Mouse (Mus musculus) spleen, adult 2 months (tissue): ENCODE results near the gene Frmpd2. TPM values are rescaled to one million over a fixed set of nuclear protein-coding genes. Genes with fewer than 3 reads are reported as not detected.
A peak's percentile ranks its signal among the peaks of the same experiment; 100 is the strongest.

Source experiments
- DNase-seq, 2 experiments: peaks; one replicate each; pipeline versions ENCODE4 v3.0.0 to v3.0.0-alpha.2; 2012 to 2021; ENCODE audit warnings: low spot score in 2 of 2, low read depth in 1 of 2
- H3K27ac ChIP-seq: fragments of 200-500 bp; 2 replicates; pipeline ENCODE4 v1.5.1; 2012; ENCODE audit warnings: low read length, inconsistent platforms; ENCODE audit not compliant: insufficient read depth
- H3K27me3 ChIP-seq: fragments of 200-500 bp; 2 replicates; pipeline ENCODE4 v1.6.1; 2012; ENCODE audit warnings: mild to moderate bottlenecking, moderate library complexity, low read length, inconsistent platforms; ENCODE audit not compliant: control insufficient read depth, insufficient read depth
- H3K36me3 ChIP-seq: fragments of 200-500 bp; 2 replicates; pipeline ENCODE4 v1.6.1; 2012; ENCODE audit warnings: mild to moderate bottlenecking, low read length, inconsistent platforms; ENCODE audit not compliant: control insufficient read depth, insufficient read depth
- H3K4me1 ChIP-seq: fragments of 200-500 bp; 2 replicates; pipeline ENCODE4 v1.6.1; 2011; ENCODE audit warnings: inconsistent platforms; ENCODE audit not compliant: control insufficient read depth, insufficient read depth, insufficient read length
- H3K4me3 ChIP-seq: fragments of 200-500 bp; 2 replicates; pipeline ENCODE4 v1.5.1; 2011; ENCODE audit warnings: mild to moderate bottlenecking, inconsistent platforms; ENCODE audit not compliant: insufficient read depth, insufficient read length; ENCODE audit errors: extremely low read depth
- CTCF ChIP-seq: fragments of 200-500 bp; IDR thresholded peaks from 2 replicates; pipeline ENCODE4 v1.5.1; 2011; ENCODE audit warnings: mild to moderate bottlenecking, inconsistent platforms; ENCODE audit not compliant: insufficient read depth, insufficient read length, insufficient replicate concordance; ENCODE audit errors: extremely low read depth
- POLR2A ChIP-seq: fragments of 200-500 bp; IDR thresholded peaks from 2 replicates; pipeline ENCODE4 v1.6.1; 2011; ENCODE audit warnings: low read depth, low read length, inconsistent platforms
- WGBS: fragments of 180-500 bp; shearing (Covaris S2); methylation state at CpG from one replicate; pipeline ENCODE4 v1.1.7; 2018; 5-methylcytosine and 5-hydroxymethylcytosine counted together
- polyA plus RNA-seq: library from polyadenylated mRNA; depleted of rRNA; stranded (reverse); fragments of >200 nt; gene quantifications from 2 replicates; pipeline ENCODE4 v1.2.3, GENCODE M21; 2012

The Frmpd2 gene
- polyA plus RNA-seq, 1 experiment, result not detected

- peak within 1 kb of the TSS; percentile 91 for H3K4me3 ChIP-seq
- WGBS, result under 1% methylated on average over 67 of the region's 70 CpGs
- TF ChIP-seq CTCF (0 out of 2 replicates have a peak, but pooled peaks have one; percentile 2), POLR2A (peak; percentile 60)
- peaks cover 1% of the 10 kb centered on the region; the same call in 1 of the 2 replicates for H3K27me3 ChIP-seq
- no peaks in the 10 kb centered on the region for H3K36me3 ChIP-seq
- H3K27ac ChIP-seq, result peak within 1 kb of the TSS; percentile 76
- DNase-seq, result peak; percentile 88 to 98
- H3K4me1 ChIP-seq, result no peaks in the 10 kb centered on the region; the same call in 1 of the 2 replicates
These were observed 24.4 kb upstream of the Frmpd2 start, which contains the start of gene Mapk8 for GRCm38 (mm10) chr14:33447027-33447569. Gene Mapk8, minus strand, starts transcription at chr14:33447158.

DNA sequence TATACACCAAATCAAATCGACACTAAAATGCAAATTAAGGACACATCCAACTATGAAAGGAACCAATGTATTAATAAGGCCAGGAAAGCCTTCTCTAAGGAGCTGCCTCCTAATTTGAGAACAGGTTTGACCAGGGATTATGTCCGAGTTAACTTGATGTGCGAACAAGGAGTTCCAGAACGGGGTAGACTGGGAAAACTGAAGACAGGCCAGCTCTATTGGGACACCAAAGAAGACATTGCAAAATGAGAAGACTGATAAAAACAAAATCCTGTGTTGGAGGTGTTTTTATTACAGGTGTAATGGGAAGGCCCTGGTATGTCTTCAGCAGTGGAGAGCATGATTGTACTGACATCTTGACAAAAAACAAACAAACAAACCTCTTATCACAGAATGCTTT, 23.2 kb upstream of the Frmpd2 start:
- no peak for DNase-seq
- Histone ChIP-seq H3K4me1 (no peaks in the 10 kb centered on the region; the same call in 1 of the 2 replicates), H3K27ac (no peak overlapping the region), H3K27me3 (peaks cover 1% of the 10 kb centered on the region; the same call in 1 of the 2 replicates), H3K36me3 (no peaks in the 10 kb centered on the region), H3K4me3 (no peak overlapping the region)
- 95% methylated on average over 4 of the region's 4 CpGs for WGBS
- TF ChIP-seq CTCF (no peak), POLR2A (no peak)

- no peak for TF ChIP-seq CTCF
- no peak for TF ChIP-seq POLR2A
- H3K27me3 ChIP-seq, result peaks cover 1% of the 10 kb centered on the region; the same call in 1 of the 2 replicates
- no peak overlapping the region for H3K27ac ChIP-seq
- no peaks in the 10 kb centered on the region; the same call in 1 of the 2 replicates for H3K4me1 ChIP-seq
- no peak for DNase-seq
- 82% methylated on average over 2 of the region's 2 CpGs for WGBS
- no peak overlapping the region for H3K4me3 ChIP-seq
- H3K36me3 ChIP-seq, result no peaks in the 10 kb centered on the region
These were observed 22.1 kb upstream of the Frmpd2 start for GRCm38 (mm10) chr14:33449296-33449840.

DNA sequence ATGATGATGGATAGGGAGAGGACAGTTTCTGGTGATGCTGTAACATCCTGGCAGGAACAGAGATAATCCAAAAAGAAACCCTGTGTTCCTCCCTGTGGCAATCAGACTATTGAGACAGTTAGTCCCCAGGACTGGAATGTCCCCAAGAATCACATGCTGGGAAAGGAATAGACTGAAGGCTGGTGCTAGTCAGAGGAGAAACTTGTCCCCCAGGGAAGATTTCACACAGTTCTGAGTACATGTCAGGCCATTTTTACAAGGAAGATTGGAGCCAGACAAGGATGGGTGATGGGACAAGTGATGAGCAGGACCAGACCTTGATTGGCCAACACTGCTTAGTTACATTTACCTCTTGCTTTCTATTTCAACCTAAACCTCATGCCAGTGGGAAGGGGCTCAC, 21.2 kb upstream of the Frmpd2 start:
- no peak for TF ChIP-seq POLR2A
- TF ChIP-seq CTCF, result no peak

GRCm38 (mm10) chr14:33463658-33464057, 7.8 kb upstream of the Frmpd2 start:
- no peak overlapping the region for H3K27ac ChIP-seq
- TF ChIP-seq CTCF, result no peak
- no peak for TF ChIP-seq POLR2A
- H3K36me3 ChIP-seq, result no peaks in the 10 kb centered on the region
- H3K4me3 ChIP-seq, result no peak overlapping the region
- no peaks in the 10 kb centered on the region for H3K27me3 ChIP-seq
- no peaks in the 10 kb centered on the region for H3K4me1 ChIP-seq
- 84% methylated on average over 3 of the region's 3 CpGs for WGBS
- DNase-seq, result no peak

More for the DNA sequence above, 21.2 kb upstream of the Frmpd2 start:
- peaks cover 1% of the 10 kb centered on the region; the same call in 1 of the 2 replicates for H3K27me3 ChIP-seq
- H3K4me1 ChIP-seq, result no peaks in the 10 kb centered on the region; the same call in 1 of the 2 replicates
- no peaks in the 10 kb centered on the region for H3K36me3 ChIP-seq
- no peak for DNase-seq
- H3K4me3 ChIP-seq, result no peak overlapping the region
- H3K27ac ChIP-seq, result no peak overlapping the region

GRCm38 (mm10) chr14:33467766-33468165, 3.7 kb upstream of the Frmpd2 start:
- WGBS, result 47% methylated on average over 6 of the region's 6 CpGs
- H3K27me3 ChIP-seq, result no peaks in the 10 kb centered on the region
- no peak overlapping the region for H3K4me3 ChIP-seq
- no peak for DNase-seq
- no peak overlapping the region for H3K27ac ChIP-seq
- no peaks in the 10 kb centered on the region for H3K36me3 ChIP-seq
- no peaks in the 10 kb centered on the region for H3K4me1 ChIP-seq
- TF ChIP-seq CTCF (no peak), POLR2A (no peak)

- WGBS, result 59% methylated on average over 2 of the region's 2 CpGs
- DNase-seq, result no peak
- no peak for TF ChIP-seq CTCF
- no peak for TF ChIP-seq POLR2A
- H3K27me3 ChIP-seq, result no peaks in the 10 kb centered on the region
- no peak overlapping the region for H3K4me3 ChIP-seq
- H3K36me3 ChIP-seq, result no peaks in the 10 kb centered on the region
- H3K27ac ChIP-seq, result no peak overlapping the region
- H3K4me1 ChIP-seq, result no peaks in the 10 kb centered on the region
These were observed 3.0 kb downstream of the Frmpd2 start for GRCm38 (mm10) chr14:33474461-33474860.
